Mouse (Mus musculus): ENCODE results near the gene Hbq1a. TPM values are rescaled to one million over a fixed set of nuclear protein-coding genes. Genes with fewer than 3 reads are reported as not detected.

Hbq1a gene
- polyA plus RNA-seq, 1 experiment from 2014 or later: 0.45 TPM

DNA sequence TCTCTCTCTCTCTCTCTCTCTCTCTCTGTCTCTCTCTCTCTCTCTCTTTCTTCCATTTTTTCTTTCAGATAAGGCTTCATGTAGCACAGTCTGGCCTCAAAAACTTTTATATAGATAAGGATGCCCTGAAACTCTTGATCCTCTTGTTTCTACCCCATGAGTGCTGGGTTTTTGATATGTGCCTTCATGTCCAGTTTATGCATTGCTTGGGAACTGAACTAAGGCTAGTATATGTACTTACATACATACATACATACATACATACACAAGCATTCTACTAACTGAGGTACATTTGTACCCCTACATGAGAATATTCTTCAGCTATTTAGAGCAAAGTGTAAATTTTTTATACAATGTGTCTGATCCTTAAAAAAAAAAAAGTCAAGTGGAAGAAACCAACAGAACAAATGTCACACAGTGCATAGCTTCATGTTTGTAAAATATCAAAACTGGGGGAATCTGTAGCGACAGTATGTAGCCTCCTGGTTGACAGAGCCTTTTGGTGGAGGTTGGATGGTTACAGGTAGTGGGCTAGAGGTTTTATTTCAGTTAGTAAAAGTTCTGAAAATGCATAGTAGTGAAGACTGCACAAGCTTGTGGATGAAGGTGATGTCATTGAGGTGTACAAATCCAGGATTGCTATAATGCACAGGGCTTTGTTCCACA, 1.9 kb upstream of the Hbq1a start:
- no peaks in the 10 kb centered on the region for H3K36me3 ChIP-seq (ENCODE audit: insufficient read depth)
- no peaks in the 10 kb centered on the region for H3K9me3 ChIP-seq (ENCODE audit: low read depth, low read length)
- WGBS: 84% methylated on average over 1 of the region's 1 CpGs
- no peak overlapping the region for H3K4me3 ChIP-seq (ENCODE audit: low read depth, low read length)
- H3K4me2 ChIP-seq: no peak overlapping the region
- H3K27me3 ChIP-seq (ENCODE audit: insufficient read depth, low read length): 0 out of 2 replicates have a peak, but pooled peaks cover 6% of the 10 kb centered on the region
- no peak overlapping the region for H3K27ac ChIP-seq (ENCODE audit: low read depth)
- ATAC-seq (ENCODE audit: insufficient read depth): no peak
- no peak for DNase-seq
- no peak overlapping the region for H3K9ac ChIP-seq
- H3K4me1 ChIP-seq (ENCODE audit: insufficient read depth): no peaks in the 10 kb centered on the region
- no peak for TF ChIP-seq CTCF (IDR thresholded peaks at IDR 0.05; ENCODE audit: low read depth)

DNA sequence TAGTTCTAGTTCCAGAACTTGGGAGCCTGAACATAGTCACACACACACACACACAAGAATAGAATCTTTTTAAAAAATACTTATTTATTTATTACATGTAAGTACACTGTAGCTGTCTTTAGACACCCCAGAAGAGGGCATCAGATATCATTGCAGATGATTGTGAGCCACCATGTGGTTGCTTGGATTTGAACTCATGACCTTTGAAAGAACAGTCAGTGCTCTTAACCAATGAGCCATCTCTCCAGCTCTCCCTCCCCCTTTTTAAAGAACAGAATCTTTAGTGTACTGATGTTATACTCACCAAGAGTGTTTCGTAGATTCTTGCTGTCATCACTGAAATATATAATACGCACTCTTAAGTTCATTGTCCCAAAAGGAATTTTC, 1.3 kb upstream of the Hbq1a start:
- no peak for TF ChIP-seq CTCF (IDR thresholded peaks at IDR 0.05; ENCODE audit: low read depth)
- no peak for DNase-seq
- H3K4me3 ChIP-seq (ENCODE audit: low read depth, low read length): no peak overlapping the region
- H3K27me3 ChIP-seq (ENCODE audit: insufficient read depth, low read length): 0 out of 2 replicates have a peak, but pooled peaks cover 6% of the 10 kb centered on the region
- H3K4me2 ChIP-seq: no peak overlapping the region
- no peaks in the 10 kb centered on the region for H3K9me3 ChIP-seq (ENCODE audit: low read depth, low read length)
- H3K9ac ChIP-seq: no peak overlapping the region
- no peak for ATAC-seq (ENCODE audit: insufficient read depth)
- no peaks in the 10 kb centered on the region for H3K4me1 ChIP-seq (ENCODE audit: insufficient read depth)
- WGBS: 87% methylated on average over 2 of the region's 2 CpGs
- H3K27ac ChIP-seq (ENCODE audit: low read depth): no peak overlapping the region
- no peaks in the 10 kb centered on the region for H3K36me3 ChIP-seq (ENCODE audit: insufficient read depth)

DNA sequence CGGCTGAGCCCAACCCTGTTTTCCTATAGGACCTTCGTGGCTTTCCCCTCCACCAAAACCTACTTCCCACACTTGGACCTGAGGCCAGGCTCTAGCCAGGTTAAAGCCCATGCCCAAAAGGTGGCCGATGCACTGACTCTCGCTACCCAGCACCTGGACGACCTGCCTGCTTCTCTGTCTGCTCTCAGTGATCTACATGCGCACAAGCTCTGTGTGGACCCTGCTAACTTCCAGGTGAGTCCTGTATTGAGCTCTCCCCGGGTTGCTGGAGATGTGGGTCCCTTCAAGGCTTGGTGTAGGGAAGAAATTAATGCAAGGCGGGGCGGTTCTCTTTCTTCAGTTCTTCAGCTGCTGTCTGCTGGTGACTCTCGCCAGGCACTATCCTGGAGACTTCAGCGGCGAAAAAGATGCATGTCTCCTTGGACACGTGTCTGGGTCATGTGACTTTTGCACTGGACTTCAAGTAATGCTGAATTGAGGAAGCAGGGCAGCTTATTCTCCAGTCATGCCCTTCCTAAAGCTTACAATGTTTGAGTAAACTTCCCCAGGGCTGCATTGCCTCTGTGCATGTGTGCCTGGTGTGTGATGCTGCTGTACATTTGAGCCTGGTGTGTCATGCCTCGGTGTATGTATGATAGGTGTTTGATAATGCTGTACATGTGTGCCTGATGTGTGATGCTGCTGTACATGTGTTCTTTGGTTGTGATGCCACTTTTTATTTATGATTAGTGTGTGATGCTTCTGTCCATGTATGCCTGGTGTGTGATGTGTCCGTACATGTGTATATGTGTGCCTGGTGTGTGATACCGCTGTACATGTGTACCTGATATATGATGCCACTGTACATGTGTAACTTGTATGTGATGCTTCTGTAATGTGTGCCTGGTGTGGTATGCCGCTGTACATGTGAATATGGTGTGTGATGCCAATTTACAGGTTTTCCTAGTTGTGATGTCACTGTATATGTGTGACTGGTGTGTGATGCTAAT, 704 bp downstream of the Hbq1a start:
- ATAC-seq (ENCODE audit: insufficient read depth) (peak; percentile 18; the same call in 1 of the 2 replicates), DNase-seq (no peak)
- H3K4me2 ChIP-seq: peak overlapping the region; percentile 49
- no peaks in the 10 kb centered on the region for H3K9me3 ChIP-seq (ENCODE audit: low read depth, low read length)
- H3K4me3 ChIP-seq (ENCODE audit: low read depth, low read length): no peak overlapping the region
- no peak overlapping the region for H3K27ac ChIP-seq (ENCODE audit: low read depth)
- no peaks in the 10 kb centered on the region for H3K4me1 ChIP-seq (ENCODE audit: insufficient read depth)
- H3K9ac ChIP-seq: no peak overlapping the region
- no peak for TF ChIP-seq CTCF (IDR thresholded peaks at IDR 0.05; ENCODE audit: low read depth)
- 0 out of 2 replicates have a peak, but pooled peaks cover 6% of the 10 kb centered on the region for H3K27me3 ChIP-seq (ENCODE audit: insufficient read depth, low read length)
- no peaks in the 10 kb centered on the region for H3K36me3 ChIP-seq (ENCODE audit: insufficient read depth)
- 47% methylated on average over 14 of the region's 17 CpGs for WGBS

DNA sequence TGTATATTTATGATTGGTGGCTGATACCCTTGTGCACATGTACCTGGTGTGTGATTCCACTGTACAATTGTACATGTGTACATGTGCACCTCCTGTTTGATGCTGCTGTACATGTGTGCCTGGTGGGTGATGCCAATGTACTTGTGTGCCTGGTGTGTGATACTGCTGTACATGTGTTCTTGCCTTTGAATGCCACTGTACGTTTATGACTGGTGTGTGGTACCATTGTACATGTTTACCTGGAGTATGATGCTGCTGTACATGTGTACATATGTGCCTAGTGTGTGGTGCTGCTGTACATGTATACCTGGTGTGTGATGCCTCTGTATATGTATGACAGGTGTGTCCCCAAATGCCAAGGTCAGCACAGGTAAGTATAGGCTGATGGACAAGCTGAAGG, 1.6 kb downstream of the Hbq1a start:
- DNase-seq (no peak), ATAC-seq (ENCODE audit: insufficient read depth) (no peak)
- no peak overlapping the region for H3K4me3 ChIP-seq (ENCODE audit: low read depth, low read length)
- H3K27ac ChIP-seq (ENCODE audit: low read depth): no peak overlapping the region
- 73% methylated on average over 1 of the region's 1 CpGs for WGBS
- H3K9me3 ChIP-seq (ENCODE audit: low read depth, low read length): no peaks in the 10 kb centered on the region
- H3K36me3 ChIP-seq (ENCODE audit: insufficient read depth): no peaks in the 10 kb centered on the region
- H3K27me3 ChIP-seq (ENCODE audit: insufficient read depth, low read length): 0 out of 2 replicates have a peak, but pooled peaks cover 6% of the 10 kb centered on the region
- H3K4me1 ChIP-seq (ENCODE audit: insufficient read depth): no peaks in the 10 kb centered on the region
- no peak overlapping the region for H3K4me2 ChIP-seq
- no peak for TF ChIP-seq CTCF (IDR thresholded peaks at IDR 0.05; ENCODE audit: low read depth)
- H3K9ac ChIP-seq: no peak overlapping the region

DNA sequence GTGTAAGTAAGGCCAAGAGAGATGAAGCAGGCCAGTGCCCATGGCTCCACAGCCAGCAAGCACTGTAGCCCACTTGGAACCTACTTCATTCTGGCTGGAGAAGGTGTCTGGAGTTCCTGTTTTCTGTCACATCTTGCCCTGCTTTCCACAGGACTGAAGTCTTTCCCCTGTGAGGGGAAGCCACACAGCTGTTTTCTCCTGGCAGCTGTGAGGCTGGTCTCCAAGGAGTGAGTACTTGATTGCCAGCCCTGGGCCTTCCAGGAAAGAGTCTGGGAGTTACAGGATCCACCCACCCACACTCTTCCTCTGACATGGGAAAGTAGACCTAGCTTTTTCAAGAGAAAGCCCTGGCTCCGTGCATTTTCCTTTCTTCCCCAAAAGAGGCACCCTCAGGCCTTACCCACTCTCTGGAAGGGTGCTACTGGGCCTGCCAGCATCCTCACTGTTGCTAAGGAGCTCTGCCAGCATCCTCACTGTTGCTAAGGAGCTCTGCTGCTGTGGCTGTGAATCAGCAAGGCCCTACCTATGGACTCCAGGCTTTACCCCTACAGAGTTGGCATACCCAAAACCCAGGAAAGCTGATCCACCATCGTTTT, 3.1 kb downstream of the Hbq1a start:
- no peak for TF ChIP-seq CTCF (IDR thresholded peaks at IDR 0.05; ENCODE audit: low read depth)
- DNase-seq (no peak), ATAC-seq (ENCODE audit: insufficient read depth) (no peak)
- no peaks in the 10 kb centered on the region for H3K9me3 ChIP-seq (ENCODE audit: low read depth, low read length)
- 0 out of 2 replicates have a peak, but pooled peaks cover 6% of the 10 kb centered on the region for H3K27me3 ChIP-seq (ENCODE audit: insufficient read depth, low read length)
- H3K36me3 ChIP-seq (ENCODE audit: insufficient read depth): no peaks in the 10 kb centered on the region
- no peak overlapping the region for H3K27ac ChIP-seq (ENCODE audit: low read depth)
- H3K9ac ChIP-seq: no peak overlapping the region
- H3K4me3 ChIP-seq (ENCODE audit: low read depth, low read length): no peak overlapping the region
- H3K4me1 ChIP-seq (ENCODE audit: insufficient read depth): no peaks in the 10 kb centered on the region; the same call in 1 of the 2 replicates
- 42% methylated on average over 2 of the region's 2 CpGs for WGBS
- H3K4me2 ChIP-seq: no peak overlapping the region

DNA sequence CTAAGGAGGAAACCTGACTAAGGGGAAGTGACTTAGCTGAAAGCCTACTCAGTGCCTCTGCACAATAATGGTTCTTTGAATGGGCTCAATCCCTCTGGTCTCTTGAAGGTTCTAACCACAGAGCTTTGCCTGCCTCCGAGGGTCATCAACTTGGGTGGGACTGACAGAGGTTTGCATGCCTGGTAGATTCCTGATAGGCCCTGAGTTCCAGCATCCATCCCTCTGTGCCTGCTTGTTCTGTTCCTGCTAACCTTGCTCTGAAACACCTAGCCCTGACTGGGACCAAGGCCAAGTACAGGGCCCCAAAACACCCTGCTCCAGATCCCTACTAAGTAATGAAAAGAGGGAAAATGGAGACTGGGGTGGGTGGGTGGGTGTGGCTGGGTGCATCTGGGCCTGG, 3.6 kb downstream of the Hbq1a start:
- no peak for DNase-seq
- 82% methylated on average over 1 of the region's 1 CpGs for WGBS

More for the DNA sequence above, 3.6 kb downstream of the Hbq1a start:
- no peak for TF ChIP-seq CTCF (IDR thresholded peaks at IDR 0.05; ENCODE audit: low read depth)
- H3K4me1 ChIP-seq (ENCODE audit: insufficient read depth): no peaks in the 10 kb centered on the region; the same call in 1 of the 2 replicates
- 0 out of 2 replicates have a peak, but pooled peaks cover 6% of the 10 kb centered on the region for H3K27me3 ChIP-seq (ENCODE audit: insufficient read depth, low read length)
- no peaks in the 10 kb centered on the region for H3K9me3 ChIP-seq (ENCODE audit: low read depth, low read length)
- H3K4me3 ChIP-seq (ENCODE audit: low read depth, low read length): no peak overlapping the region
- no peak for ATAC-seq (ENCODE audit: insufficient read depth)
- no peak overlapping the region for H3K4me2 ChIP-seq
- H3K27ac ChIP-seq (ENCODE audit: low read depth): no peak overlapping the region
- H3K36me3 ChIP-seq (ENCODE audit: insufficient read depth): no peaks in the 10 kb centered on the region
- H3K9ac ChIP-seq: no peak overlapping the region

All from lung, embryonic 14.5 days (tissue).